Mouse (Mus musculus) CH12.LX (cell line): ENCODE measurements around the gene Tmem37. TPM values are rescaled to one million over a fixed set of nuclear protein-coding genes. Genes with fewer than 3 reads are reported as not detected.

Experiments
- DNase-seq: peaks from one replicate; pipeline ENCODE4 v3.0.0-alpha.2; 2013; ENCODE audit errors: extremely low read depth
- H3K27ac ChIP-seq: 2 replicates; pipeline ENCODE4 v1.5.1; 2012; ENCODE audit warnings: low read depth, mild to moderate bottlenecking, control low read depth, moderate library complexity; ENCODE audit not compliant: insufficient read depth
- H3K27me3 ChIP-seq: replicated peaks from 2 replicates; pipeline ENCODE3; 2012; ENCODE audit warnings: inconsistent platforms
- H3K36me3 ChIP-seq, 2 experiments: replicated peaks in 1 of 2; 2 replicates each; pipeline versions ENCODE3 to v1.6.1; 2012; ENCODE audit warnings: inconsistent platforms in 1 of 2, low read length in 1 of 2, mild to moderate bottlenecking in 1 of 2, mixed read lengths in 1 of 2, moderate library complexity in 1 of 2; ENCODE audit not compliant: control insufficient read depth in 1 of 2, insufficient read depth in 1 of 2
- H3K4me1 ChIP-seq, 2 experiments: 2 replicates each; pipeline ENCODE4 v1.6.1; 2012; ENCODE audit warnings: inconsistent platforms in 1 of 2, moderate library complexity in 1 of 2; ENCODE audit not compliant: insufficient read depth in 2 of 2, control insufficient read depth in 1 of 2
- H3K4me2 ChIP-seq: 2 replicates; pipeline ENCODE4 v1.6.1; 2012; ENCODE audit warnings: low read depth, mild to moderate bottlenecking, control low read depth; ENCODE audit not compliant: poor library complexity, insufficient read depth, severe bottlenecking
- H3K4me3 ChIP-seq, 3 experiments: fragments of 150-350 bp in 1 of 3; sonication (generic) in 1 of 3; replicated peaks in 1 of 3; 2 replicates each; pipeline versions ENCODE3 to v1.5.1; 2011 to 2012; ENCODE audit warnings: low read depth in 2 of 3, low read length in 2 of 3, mild to moderate bottlenecking in 2 of 3, moderate library complexity in 2 of 3, control low read depth in 1 of 3, improper control_type of control experiment in 1 of 3, inconsistent platforms in 1 of 3, mixed read lengths in 1 of 3; ENCODE audit not compliant: poor library complexity in 1 of 3
- H3K79me2 ChIP-seq: replicated peaks from 2 replicates; pipeline ENCODE4 v1.6.1; 2012; ENCODE audit warnings: mild to moderate bottlenecking, moderate library complexity; ENCODE audit not compliant: control insufficient read depth, poor library complexity, insufficient read depth, severe bottlenecking; ENCODE audit errors: extremely low read depth
- H3K9ac ChIP-seq: 2 replicates; pipeline ENCODE4 v1.6.1; 2012; ENCODE audit warnings: low read depth, mild to moderate bottlenecking, control low read depth, moderate library complexity; ENCODE audit not compliant: insufficient read depth
- H3K9me3 ChIP-seq: replicated peaks from 2 replicates; pipeline ENCODE3; 2012; ENCODE audit warnings: low read length, inconsistent platforms, mixed read lengths
- BHLHE40 ChIP-seq: IDR thresholded peaks from 2 replicates; pipeline ENCODE4 v1.6.1; 2011; ENCODE audit warnings: mild to moderate bottlenecking, low read depth, low read length, improper control_type of control experiment
- CTCF ChIP-seq, 2 experiments: IDR thresholded peaks in 1 of 2; conservative IDR thresholded peaks in 1 of 2; 2 replicates each; pipeline ENCODE4 v1.5.1; 2011 to 2012; ENCODE audit warnings: low read depth in 2 of 2, low read length in 2 of 2, improper control_type of control experiment in 1 of 2, inconsistent platforms in 1 of 2, mild to moderate bottlenecking in 1 of 2, moderate library complexity in 1 of 2
- EP300 ChIP-seq: IDR thresholded peaks from 2 replicates; pipeline ENCODE4 v1.6.1; 2011; ENCODE audit warnings: low read length, improper control_type of control experiment
- ETS1 ChIP-seq: conservative IDR thresholded peaks from 2 replicates; pipeline ENCODE4 v1.6.1; 2012; ENCODE audit warnings: low read depth, mild to moderate bottlenecking, inconsistent platforms, low read length, improper control_type of control experiment, moderate library complexity
- HCFC1 ChIP-seq: IDR thresholded peaks from 2 replicates; pipeline ENCODE4 v1.6.1; 2012; ENCODE audit warnings: low read depth, mild to moderate bottlenecking, inconsistent platforms, low read length, improper control_type of control experiment
- IRF4 ChIP-seq: IDR thresholded peaks from 2 replicates; pipeline ENCODE4 v1.6.1; 2014; ENCODE audit warnings: low read depth, mild to moderate bottlenecking, inconsistent platforms, low read length, improper control_type of control experiment
- KAT2A ChIP-seq: IDR thresholded peaks from 2 replicates; pipeline ENCODE4 v1.6.1; 2012; ENCODE audit warnings: low read length, improper control_type of control experiment, inconsistent platforms; ENCODE audit not compliant: insufficient replicate concordance
- MAFK ChIP-seq: IDR thresholded peaks from 2 replicates; pipeline ENCODE4 v1.6.1; 2011; ENCODE audit warnings: low read length, improper control_type of control experiment; ENCODE audit not compliant: insufficient replicate concordance
- MAX ChIP-seq: IDR thresholded peaks from 2 replicates; pipeline ENCODE4 v1.6.1; 2011; ENCODE audit warnings: low read length, improper control_type of control experiment
- MEF2A ChIP-seq: IDR thresholded peaks from 2 replicates; pipeline ENCODE4 v1.6.1; 2014; ENCODE audit warnings: low read depth, mild to moderate bottlenecking, inconsistent platforms, low read length, improper control_type of control experiment, borderline replicate concordance
- MYC ChIP-seq: IDR thresholded peaks from 2 replicates; pipeline ENCODE4 v1.6.1; 2011; ENCODE audit warnings: low read depth, mild to moderate bottlenecking, improper control_type of control experiment, low read length
- NELFE ChIP-seq: IDR thresholded peaks from 2 replicates; pipeline ENCODE4 v1.6.1; 2011; ENCODE audit warnings: low read depth, low read length, improper control_type of control experiment
- SIN3A ChIP-seq: IDR thresholded peaks from 2 replicates; pipeline ENCODE4 v1.6.1; 2012; ENCODE audit warnings: low read length, improper control_type of control experiment, inconsistent platforms
- SMC3 ChIP-seq: IDR thresholded peaks from 2 replicates; pipeline ENCODE4 v1.6.1; 2011; ENCODE audit warnings: low read depth, low read length, improper control_type of control experiment
- TBP ChIP-seq: conservative IDR thresholded peaks from 2 replicates; pipeline ENCODE4 v1.6.1; 2011; ENCODE audit warnings: low read depth, low read length, improper control_type of control experiment
- TCF12 ChIP-seq: IDR thresholded peaks from 2 replicates; pipeline ENCODE4 v1.6.1; 2014; ENCODE audit warnings: low read depth, mild to moderate bottlenecking, inconsistent platforms, low read length, improper control_type of control experiment
- USF1 ChIP-seq: IDR thresholded peaks from 2 replicates; pipeline ENCODE4 v1.6.1; 2014; ENCODE audit warnings: low read depth, mild to moderate bottlenecking, inconsistent platforms, low read length, improper control_type of control experiment
- USF2 ChIP-seq: conservative IDR thresholded peaks from 2 replicates; pipeline ENCODE4 v1.6.1; 2011; ENCODE audit warnings: low read depth, low read length, improper control_type of control experiment
- ZMIZ1 ChIP-seq: IDR thresholded peaks from 2 replicates; pipeline ENCODE4 v1.6.1; 2012; ENCODE audit warnings: low read depth, mild to moderate bottlenecking, inconsistent platforms, low read length, improper control_type of control experiment
- ZNF384 ChIP-seq: IDR thresholded peaks from 2 replicates; pipeline ENCODE4 v1.6.1; 2012; ENCODE audit warnings: low read depth, low read length, improper control_type of control experiment, inconsistent platforms
- dilution Hi-C: fragments of 300-500 bp; cut with MboI; formaldehyde crosslinking; loops from 2 replicates; pipeline ENCODE4 v1.14.3; 2020; ENCODE audit warnings: low sequenced_read_pairs; ENCODE audit not compliant: extremely low pct_unique_long_range_greater_than_20kb, extremely low pct_ligation_motif_present
- in situ Hi-C: fragments of 300-500 bp; cut with MboI; formaldehyde crosslinking; loops from 3 replicates; pipeline ENCODE4 v1.14.3; 2019; ENCODE audit warnings: low sequenced_read_pairs, low pct_ligation_motif_present, low pct_unique_long_range_greater_than_20kb, mixed read lengths
- polyA plus RNA-seq: library from polyadenylated mRNA; unstranded; fragments of >175 nt; gene quantifications from 2 replicates; pipeline ENCODE4 v1.2.1, GENCODE M21; 2012; ENCODE audit warnings: low read depth; ENCODE audit not compliant: insufficient read length
- total RNA-seq, 2 experiments: library from RNA; depleted of rRNA; stranded (reverse); fragments of 300-350 nt in 1 of 2; fragments of >200 nt in 1 of 2; gene quantifications; 2 replicates each; pipeline ENCODE4 v1.2.3; 2012 to 2014

The Tmem37 gene
- total and polyA plus RNA-seq, 3 experiments = not detected

DNA sequence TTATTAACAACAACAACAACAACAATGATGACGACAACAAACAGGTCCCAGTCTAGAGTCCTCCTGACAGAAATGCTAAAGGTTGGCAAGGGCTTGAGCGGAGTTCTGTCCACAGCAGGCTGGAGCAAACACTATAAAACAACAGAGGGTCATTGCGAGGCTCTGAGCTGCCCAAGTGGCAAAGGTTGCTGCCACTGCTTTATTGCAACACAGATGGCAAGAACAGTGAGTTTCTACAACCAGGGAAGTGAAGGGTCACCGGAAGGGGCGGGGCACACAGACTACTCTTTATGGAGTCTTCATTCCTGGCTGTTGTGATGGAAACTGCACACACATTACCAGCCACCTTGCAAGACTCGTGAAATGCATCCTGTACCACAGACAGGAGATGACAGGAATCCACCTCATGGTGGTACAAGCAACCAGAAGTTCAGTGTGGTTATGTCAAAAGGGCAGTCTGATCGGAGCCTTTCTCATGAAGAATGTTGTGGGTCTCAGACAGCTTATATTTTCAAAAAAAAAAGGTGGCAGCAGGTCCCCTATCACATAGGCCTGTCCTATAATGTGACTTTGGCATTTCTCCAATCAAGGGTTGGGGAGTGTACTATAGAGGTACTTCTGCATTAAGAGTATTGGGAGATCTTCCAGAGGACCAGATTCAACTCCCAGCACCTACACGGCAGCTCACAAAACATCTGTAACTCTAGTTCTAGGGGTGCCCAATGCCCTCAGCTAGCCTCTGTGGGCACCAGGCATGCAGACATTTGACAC, 26.8 kb upstream of the Tmem37 start:
- Histone ChIP-seq H3K4me1 (peaks cover 12 to 22% of the 10 kb centered on the region in 2 experiments), H3K9me3 (no peaks in the 10 kb centered on the region), H3K79me2 (no peaks in the 10 kb centered on the region), H3K4me2 (no peak overlapping the region), H3K9ac (no peak overlapping the region), H3K4me3 (no peak overlapping the region)
- in situ Hi-C loops = no loop called here
- DNase-seq = no peak
- TF ChIP-seq SMC3 (no peak), CTCF (conservative IDR thresholded peaks at IDR 0.05 in 1 of 2, IDR thresholded peaks at IDR 0.05 in 1 of 2; ENCODE audit: low read depth in 2 of 2, low read length in 2 of 2) (no peak), MAFK (no peak), USF2 (no peak), ZNF384 (no peak), NELFE (no peak), KAT2A (no peak), HCFC1 (no peak), MEF2A (no peak), SIN3A (no peak), TCF12 (no peak)
- TF ChIP-seq, all 38 proteins: peak for 0
- H3K27me3 ChIP-seq = no peaks in the 10 kb centered on the region
- dilution Hi-C loops = no loop called here
- H3K36me3 ChIP-seq = no peaks in the 10 kb centered on the region
- H3K27ac ChIP-seq = no peak overlapping the region

DNA sequence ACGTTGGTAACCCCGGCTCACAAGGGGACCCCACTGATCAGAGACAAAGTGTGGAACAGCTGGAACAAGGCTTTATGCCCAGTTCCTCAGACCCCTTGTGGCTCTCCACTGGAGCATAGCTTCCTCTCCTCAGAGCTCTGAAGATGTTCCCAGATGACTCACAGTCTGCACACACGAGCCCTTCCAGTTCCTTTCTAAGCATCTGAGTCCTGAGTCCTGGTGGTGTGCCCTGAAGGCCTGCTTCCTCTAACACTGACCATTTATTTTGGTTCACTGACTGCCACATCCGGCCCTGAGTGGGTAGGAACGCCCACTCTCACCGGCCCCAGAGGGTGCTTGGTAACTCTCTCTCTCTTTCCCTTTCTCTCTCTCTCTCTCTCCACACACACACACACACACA, 25.6 kb upstream of the Tmem37 start:
- dilution Hi-C loops = no loop called here

More for the DNA sequence above, 25.6 kb upstream of the Tmem37 start:
- in situ Hi-C loops = loop anchor here (5.0 kb wide), 2 partner anchors 48 to 67 kb away; no protein-coding TSS in a partner anchor
- Histone ChIP-seq H3K4me2 (peak overlapping the region; percentile 24), H3K9me3 (no peaks in the 10 kb centered on the region), H3K9ac (peak overlapping the region; percentile 2; the same call in 1 of the 2 replicates), H3K4me3 (no peak overlapping the region), H3K27ac (peak overlapping the region; percentile 43; the same call in 1 of the 2 replicates), H3K79me2 (no peaks in the 10 kb centered on the region), H3K4me1 (peaks cover 12 to 22% of the 10 kb centered on the region in 2 experiments)
- peak; percentile 82 for DNase-seq
- TF ChIP-seq TCF12 = peak; percentile 41; the same call in 1 of the 2 replicates
- TF ChIP-seq ZMIZ1 = no peak
- TF ChIP-seq USF1 = no peak
- no peak for TF ChIP-seq TBP
- TF ChIP-seq IRF4 = peak; percentile 34; the same call in 1 of the 2 replicates
- TF ChIP-seq MYC = 0 out of 2 replicates have a peak, but pooled peaks have one; percentile 35
- peak; percentile 53 for TF ChIP-seq MEF2A
- no peak for TF ChIP-seq USF2
- peak; percentile 73; the same call in 1 of the 2 replicates for TF ChIP-seq ETS1
- peak; percentile 86 for TF ChIP-seq BHLHE40
- TF ChIP-seq MAX = no peak
- peak; percentile 50; the same call in 1 of the 2 replicates for TF ChIP-seq EP300
- TF ChIP-seq, all 38 proteins: peak for 7
- Histone ChIP-seq H3K36me3 (no peaks in the 10 kb centered on the region), H3K27me3 (no peaks in the 10 kb centered on the region)
